Mouse (Mus musculus) gastrocnemius, adult 2 months (tissue): ENCODE measurements around the gene Gm7029. TPM values are rescaled to one million over a fixed set of nuclear protein-coding genes. Genes with fewer than 3 reads are reported as not detected.
A peak's percentile ranks its signal among the peaks of the same experiment; 100 is the strongest.
"Not testable (repeated sequence)": the region's sequence is repeated elsewhere in the genome, so short reads cannot be mapped to it uniquely, and the experiment has no call there.

Source experiments
- DNase-seq: peaks from one replicate; pipeline ENCODE4 v3.0.0; 2022
- H3K27ac ChIP-seq: fragments of 200-600 bp; 2 replicates; pipeline ENCODE4 v1.8.1; 2022; ENCODE audit warnings: mild to moderate bottlenecking
- H3K4me3 ChIP-seq: fragments of 200-600 bp; 2 replicates; pipeline ENCODE4 v1.8.1; 2022; ENCODE audit warnings: mild to moderate bottlenecking, moderate library complexity
- CTCF ChIP-seq: fragments of 200-600 bp; IDR thresholded peaks from 2 replicates; pipeline ENCODE4 v1.8.1; 2022; ENCODE audit warnings: antibody characterized with exemption, mild to moderate bottlenecking, moderate library complexity
- intact Hi-C: fragments of 180-260 bp; cut with DNase I; formaldehyde crosslinking; loops from one replicate; pipeline ENCODE4 v1.15.1; 2025
- total RNA-seq, 2 experiments: library from RNA; stranded (reverse); gene quantifications; 2 replicates each; pipeline ENCODE4 v1.2.3; 2021

Gm7029 gene
- total RNA-seq, 2 experiments from 2014 or later, result not detected

DNA sequence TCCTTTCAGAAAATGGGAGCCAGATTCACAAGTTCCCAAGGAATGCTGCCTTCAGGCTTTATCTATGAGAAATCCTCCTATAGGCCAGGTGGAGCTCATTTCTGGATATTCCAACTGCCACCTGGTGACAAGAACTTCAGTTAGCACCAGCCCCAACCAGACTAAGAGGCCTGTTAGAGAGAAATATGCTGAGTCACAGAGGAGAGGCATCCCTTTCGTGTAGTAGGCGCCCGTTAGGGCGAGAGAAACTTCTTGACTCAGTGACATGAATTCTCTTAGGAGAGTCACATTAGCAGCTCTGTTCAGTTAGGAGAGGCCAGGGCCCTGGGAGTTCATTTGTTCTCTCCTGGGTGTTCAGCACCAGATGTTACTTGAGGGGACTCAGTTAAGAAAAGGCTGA lies 26.0 kb downstream of the Gm7029 start:
- Histone ChIP-seq H3K4me3 (no peak overlapping the region), H3K27ac (no peak overlapping the region)
- no peak for DNase-seq
- intact Hi-C loops, result no loop called here
- TF ChIP-seq CTCF, result no peak

DNA sequence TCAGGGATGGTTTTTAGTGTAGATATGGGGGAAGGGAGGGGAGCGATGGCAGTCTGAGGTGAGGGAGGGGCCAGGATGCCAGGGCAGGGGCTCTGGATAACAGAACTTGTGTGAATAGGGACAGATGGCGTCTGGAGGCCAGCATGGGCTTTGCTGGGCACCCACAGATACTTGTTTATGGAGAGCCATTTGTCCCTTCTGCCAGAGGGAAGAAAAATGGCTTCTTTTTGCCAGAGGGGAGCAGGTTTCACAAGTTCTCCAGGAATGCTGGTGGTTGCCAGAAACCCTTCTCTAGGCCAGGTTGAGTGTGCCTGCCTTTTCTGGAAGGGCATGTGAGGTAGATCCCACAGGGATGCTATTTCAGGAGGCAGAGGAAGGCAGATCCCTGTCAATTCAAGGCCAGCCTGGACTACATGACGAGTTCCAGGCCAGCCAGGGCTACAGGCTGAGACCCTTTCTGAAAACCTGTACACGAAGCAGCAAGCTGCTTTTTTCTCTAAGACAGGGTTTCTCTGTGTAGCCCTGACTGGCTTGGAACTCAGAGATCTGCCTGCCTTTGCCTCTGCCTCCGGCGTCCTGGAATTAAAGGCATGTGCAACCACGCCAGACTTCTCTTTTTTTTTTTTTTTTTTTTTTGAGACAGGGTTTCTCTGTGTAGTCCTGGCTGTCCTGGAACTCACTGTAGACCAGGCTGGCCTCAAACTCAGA lies 26.8 kb downstream of the Gm7029 start:
- TF ChIP-seq CTCF, result no peak
- DNase-seq, result no peak
- no peak overlapping the region for H3K4me3 ChIP-seq
- peak overlapping the region; percentile 2; the same call in 1 of the 2 replicates for H3K27ac ChIP-seq
- intact Hi-C loops, result no loop called here

DNA sequence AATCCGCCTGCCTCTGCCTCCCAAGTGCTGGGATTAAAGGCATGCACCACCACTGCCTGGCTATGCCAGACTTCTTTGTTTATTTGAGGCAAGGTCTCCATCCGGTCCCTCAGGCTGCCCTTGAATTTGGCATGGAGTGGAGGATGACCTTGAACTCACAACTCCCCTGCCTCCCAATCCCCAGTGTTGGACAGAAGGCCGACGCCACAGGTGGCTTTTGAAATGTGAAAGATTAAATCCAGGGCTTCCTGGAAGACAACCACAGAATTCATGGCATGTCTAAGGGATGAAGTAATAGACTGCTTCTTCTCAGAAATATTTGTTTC lies 27.3 kb downstream of the Gm7029 start:
- no peak for DNase-seq
- H3K27ac ChIP-seq, result no peak overlapping the region
- intact Hi-C loops, result no loop called here
- no peak overlapping the region for H3K4me3 ChIP-seq
- TF ChIP-seq CTCF, result no peak

- Histone ChIP-seq H3K27ac (no peak overlapping the region), H3K4me3 (no peak overlapping the region)
- no peak for DNase-seq
- TF ChIP-seq CTCF, result no peak
- intact Hi-C loops, result no loop called here
These were observed 28.0 kb downstream of the Gm7029 start for GRCm38 (mm10) chr17:33901653-33902052.

DNA sequence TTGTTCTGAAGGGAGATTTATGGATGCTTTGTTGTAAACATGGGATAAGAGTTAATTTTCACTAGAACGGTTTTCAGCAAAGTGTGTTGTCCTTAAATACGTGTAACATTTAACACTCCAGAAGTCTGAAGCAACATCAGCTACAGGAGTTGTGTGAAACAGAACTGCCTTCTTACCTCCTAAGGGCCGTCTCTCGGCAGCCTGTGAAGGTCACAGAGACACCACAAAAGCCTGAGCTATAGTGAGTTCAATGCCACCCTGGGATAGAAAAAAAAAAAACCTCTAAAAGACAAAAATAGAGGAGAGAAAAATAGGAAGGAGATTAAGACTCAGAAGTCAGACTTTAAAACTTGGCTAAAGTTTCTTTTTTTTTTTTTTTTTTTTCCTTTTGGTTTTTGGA lies 28.4 kb downstream of the Gm7029 start:
- intact Hi-C loops, result no loop called here
- TF ChIP-seq CTCF, result no peak
- no peak overlapping the region for H3K4me3 ChIP-seq
- H3K27ac ChIP-seq, result no peak overlapping the region
- DNase-seq, result no peak

GRCm38 (mm10) chr17:33902491-33902890 lies 28.9 kb downstream of the Gm7029 start:
- Histone ChIP-seq H3K4me3 (no peak overlapping the region), H3K27ac (no peak overlapping the region)
- no peak for TF ChIP-seq CTCF
- intact Hi-C loops, result no loop called here
- no peak for DNase-seq

DNA sequence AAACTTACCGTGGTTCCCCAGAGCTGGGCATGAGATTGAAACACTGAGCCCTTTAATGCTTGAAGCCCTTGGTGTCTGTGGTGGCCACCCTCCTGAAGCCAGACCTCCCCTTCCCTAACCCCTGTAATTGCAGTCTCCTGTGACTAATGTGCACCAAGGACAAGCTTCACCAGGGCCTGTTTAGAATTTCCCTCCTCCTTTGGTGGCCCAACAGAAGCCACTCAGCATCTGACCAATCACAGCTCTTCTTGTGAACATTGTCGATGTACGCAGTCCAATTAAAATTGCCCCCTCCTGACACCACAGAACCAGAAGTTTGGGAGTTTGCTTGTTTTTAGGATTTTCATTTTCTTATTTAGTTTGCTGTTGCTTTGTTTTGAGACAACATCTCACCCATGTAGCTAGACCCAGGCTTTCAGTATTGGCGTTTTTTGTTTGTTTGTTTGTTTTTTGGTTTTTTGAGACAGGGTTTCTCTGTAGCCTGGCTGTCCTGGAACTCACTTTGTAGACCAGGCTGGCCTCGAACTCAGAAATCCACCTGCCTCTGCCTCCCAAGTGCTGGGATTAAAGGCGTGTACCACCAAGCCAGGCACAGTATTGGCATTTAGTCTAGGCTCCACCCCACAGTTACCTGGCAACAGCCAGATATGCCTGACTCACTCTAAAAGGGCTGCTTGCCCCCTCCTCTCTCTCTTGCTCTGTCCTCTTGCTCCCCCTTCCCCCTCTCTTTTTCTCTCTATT lies 30.4 kb downstream of the Gm7029 start:
- intact Hi-C loops, H3K27ac ChIP-seq, DNase-seq: not testable (repeated sequence)

GRCm38 (mm10) chr17:33904835-33905234 lies 31.2 kb downstream of the Gm7029 start, which contains the start of gene Platr17:
Platr17 (plus strand) TSS chr17:33905135.
- H3K27ac ChIP-seq, intact Hi-C loops: not testable (repeated sequence)

More for the DNA sequence above, 30.4 kb downstream of the Gm7029 start:
- not testable (repeated sequence) for H3K4me3 ChIP-seq

GRCm38 (mm10) chr17:33908331-33909076 lies 34.9 kb downstream of the Gm7029 start:
- intact Hi-C loops, result no loop called here
- peak; percentile 60 for DNase-seq
- TF ChIP-seq CTCF, result no peak

More at GRCm38 (mm10) chr17:33904835-33905234, 31.2 kb downstream of the Gm7029 start, which contains the start of gene Platr17:
- not testable (repeated sequence) for DNase-seq, H3K4me3 ChIP-seq

DNA sequence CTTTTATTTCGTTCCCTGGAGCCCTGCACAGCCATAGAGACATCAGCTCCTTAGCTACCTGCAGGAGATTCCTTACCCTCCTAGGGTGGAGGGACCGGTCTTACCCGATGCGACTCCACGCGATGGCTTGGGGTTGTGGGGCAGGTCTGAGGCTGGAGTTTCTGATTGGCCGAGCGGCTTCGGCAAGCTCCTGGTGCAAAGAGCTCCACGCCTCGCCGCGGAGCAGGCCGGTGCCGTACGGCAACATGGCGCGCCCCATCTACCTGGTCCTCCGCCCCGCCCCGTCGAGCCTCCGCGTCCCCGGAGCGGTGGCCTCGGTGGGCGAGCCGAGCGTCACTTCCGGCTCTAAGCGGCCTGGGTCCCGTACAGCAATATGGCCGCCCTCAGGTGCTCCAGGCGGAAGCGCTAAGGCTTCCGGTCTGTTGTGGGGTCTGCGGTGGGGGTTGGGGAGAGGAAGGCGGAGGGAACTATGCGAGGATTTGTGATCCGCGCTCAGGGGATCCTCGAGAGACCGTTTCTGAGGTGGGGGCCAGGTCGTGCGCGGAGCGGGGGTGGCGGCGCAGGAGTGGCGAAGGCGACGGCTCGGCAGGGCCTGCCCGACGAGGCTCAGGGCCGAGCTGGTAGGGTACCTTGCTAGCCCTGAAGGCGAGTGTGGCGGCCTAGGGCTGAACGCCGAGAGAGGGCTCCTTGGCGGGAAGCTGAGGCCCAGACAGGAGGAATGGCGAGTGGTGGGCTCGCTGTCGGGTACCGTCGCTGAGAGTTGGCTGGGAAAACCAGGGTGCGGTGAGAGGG lies 35.6 kb downstream of the Gm7029 start, which contains the start of gene Daxx:
Daxx (plus strand) TSS at position 338 of the 792 bp plus-strand sequence.
- TF ChIP-seq CTCF, result no peak
- Histone ChIP-seq H3K27ac (peak within 1 kb of the TSS; percentile 97), H3K4me3 (peak within 1 kb of the TSS; percentile 92)
- peak; percentile 100 for DNase-seq
- intact Hi-C loops, result no loop called here

More at GRCm38 (mm10) chr17:33908331-33909076, 34.9 kb downstream of the Gm7029 start:
- peak overlapping the region; percentile 92 for H3K4me3 ChIP-seq
- peak overlapping the region; percentile 97 for H3K27ac ChIP-seq

DNA sequence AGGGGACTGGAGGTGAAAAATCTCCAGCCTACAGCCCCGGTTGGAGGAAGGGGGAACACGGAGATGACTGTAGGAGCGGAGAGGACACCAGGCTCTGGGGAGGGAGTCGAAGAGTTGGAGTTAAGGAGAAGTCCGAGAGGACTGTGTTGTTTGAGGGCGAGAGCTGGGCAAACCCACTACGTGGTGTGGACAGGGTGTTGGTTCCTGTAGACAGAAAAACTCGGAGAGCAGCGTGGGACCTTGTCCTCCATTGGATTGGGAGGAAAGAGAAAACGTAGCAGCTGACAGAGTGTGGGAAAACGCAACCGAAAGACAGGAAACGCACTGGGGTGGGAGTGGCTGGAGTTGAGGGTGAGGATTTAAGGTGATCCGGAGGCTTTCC lies 36.2 kb downstream of the Gm7029 start:
- intact Hi-C loops, result no loop called here
- Histone ChIP-seq H3K27ac (peak overlapping the region; percentile 97), H3K4me3 (peak overlapping the region; percentile 92)
- DNase-seq, result no peak
- TF ChIP-seq CTCF, result no peak
